Mouse (Mus musculus) left cerebral cortex, postnatal 4 days (tissue): ENCODE results near the gene Rassf8. TPM values are rescaled to one million over a fixed set of nuclear protein-coding genes. Genes with fewer than 3 reads are reported as not detected.

Source experiments
- DNase-seq: peaks from one replicate; pipeline ENCODE4 v3.0.0-alpha.2; 2022
- intact Hi-C: fragments of 180-260 bp; cut with DNase I; formaldehyde crosslinking; loops from one replicate; pipeline ENCODE4 v1.15.1; 2025
- total RNA-seq, 2 experiments: library from RNA; stranded (reverse); gene quantifications; 2 replicates each; pipeline ENCODE4 v1.2.3; 2021

Gene Rassf8
- total RNA-seq, 2 experiments from 2014 or later = 14.9 to 18.7 TPM

GRCm38 (mm10) chr6:145770272-145771000, 23.9 kb downstream of the Rassf8 start:
- DNase-seq = no peak
- intact Hi-C loops = no loop called here

GRCm38 (mm10) chr6:145774436-145774835, 27.9 kb downstream of the Rassf8 start:
- no peak for DNase-seq
- intact Hi-C loops = no loop called here

GRCm38 (mm10) chr6:145776241-145776640, 29.7 kb downstream of the Rassf8 start:
- DNase-seq = no peak
- intact Hi-C loops = no loop called here

GRCm38 (mm10) chr6:145779383-145779782, 32.8 kb downstream of the Rassf8 start:
- no peak for DNase-seq
- intact Hi-C loops = no loop called here

- intact Hi-C loops = no loop called here
- no peak for DNase-seq
These were observed 33.7 kb downstream of the Rassf8 start for GRCm38 (mm10) chr6:145780180-145780802.

- intact Hi-C loops = no loop called here
- peak; percentile 24 for DNase-seq
These were observed 34.7 kb downstream of the Rassf8 start for GRCm38 (mm10) chr6:145781256-145781655.

GRCm38 (mm10) chr6:145781966-145782365, 35.4 kb downstream of the Rassf8 start:
- DNase-seq = no peak
- intact Hi-C loops = no loop called here

- intact Hi-C loops = no loop called here
- DNase-seq = no peak
These were observed 40.8 kb downstream of the Rassf8 start for GRCm38 (mm10) chr6:145787311-145787710.

GRCm38 (mm10) chr6:145789738-145790137, 43.2 kb downstream of the Rassf8 start:
- no peak for DNase-seq
- intact Hi-C loops = loop anchor here (10.0 kb wide), 1 partner anchor 425 kb away; no protein-coding TSS in a partner anchor

GRCm38 (mm10) chr6:145792373-145792772, 45.8 kb downstream of the Rassf8 start:
- no peak for DNase-seq
- intact Hi-C loops = loop anchor here (10.0 kb wide), 1 partner anchor 428 kb away; no protein-coding TSS in a partner anchor

GRCm38 (mm10) chr6:145793109-145793593, 46.6 kb downstream of the Rassf8 start:
- intact Hi-C loops = loop anchor here (10.0 kb wide), 1 partner anchor 428 kb away; no protein-coding TSS in a partner anchor
- peak; percentile 44 for DNase-seq

GRCm38 (mm10) chr6:145794671-145795070, 48.1 kb downstream of the Rassf8 start:
- no peak for DNase-seq
- intact Hi-C loops = loop anchor here (10.0 kb wide), 1 partner anchor 430 kb away; no protein-coding TSS in a partner anchor

- no peak for DNase-seq
- intact Hi-C loops = loop anchor here (10.0 kb wide), 1 partner anchor 432 kb away; no protein-coding TSS in a partner anchor
These were observed 49.9 kb downstream of the Rassf8 start for GRCm38 (mm10) chr6:145796191-145797023.

GRCm38 (mm10) chr6:145797692-145798091, 51.1 kb downstream of the Rassf8 start:
- no peak for DNase-seq
- intact Hi-C loops = loop anchor here (10.0 kb wide), 1 partner anchor 433 kb away; no protein-coding TSS in a partner anchor

GRCm38 (mm10) chr6:145801796-145802488, 55.4 kb downstream of the Rassf8 start:
- DNase-seq = peak; percentile 33
- intact Hi-C loops = no loop called here

- intact Hi-C loops = no loop called here
- DNase-seq = no peak
These were observed 56.3 kb downstream of the Rassf8 start for GRCm38 (mm10) chr6:145802881-145803280.

- DNase-seq = peak; percentile 47
- intact Hi-C loops = no loop called here
These were observed 57.7 kb downstream of the Rassf8 start for GRCm38 (mm10) chr6:145804276-145804675.

- no peak for DNase-seq
- intact Hi-C loops = no loop called here
These were observed 60.2 kb downstream of the Rassf8 start for GRCm38 (mm10) chr6:145806784-145807183.

GRCm38 (mm10) chr6:145807929-145808328, 61.4 kb downstream of the Rassf8 start:
- no peak for DNase-seq
- intact Hi-C loops = no loop called here

GRCm38 (mm10) chr6:145809566-145809965, 63.0 kb downstream of the Rassf8 start:
- DNase-seq = no peak
- intact Hi-C loops = no loop called here
